Mouse (Mus musculus) embryonic fibroblast, embryonic 13.5 days (primary cell): Measurements from ENCODE around the gene Lsm14b. TPM values are rescaled to one million over a fixed set of nuclear protein-coding genes. Genes with fewer than 3 reads are reported as not detected.

Experiments used
- H3K27ac ChIP-seq: 2 replicates; pipeline ENCODE4 v1.5.1; 2012; ENCODE audit warnings: low read length, control low read depth, inconsistent platforms; ENCODE audit not compliant: insufficient read depth
- H3K4me1 ChIP-seq: 2 replicates; pipeline ENCODE4 v1.6.1; 2011; ENCODE audit warnings: low read length; ENCODE audit not compliant: control insufficient read depth, insufficient read depth
- H3K4me3 ChIP-seq: 2 replicates; pipeline ENCODE4 v1.5.1; 2011; ENCODE audit warnings: mild to moderate bottlenecking, control low read depth, low read length; ENCODE audit not compliant: insufficient read depth
- CTCF ChIP-seq: IDR thresholded peaks from 2 replicates; pipeline ENCODE4 v1.5.1; 2011; ENCODE audit warnings: mild to moderate bottlenecking, control low read depth, low read length, moderate library complexity, borderline replicate concordance; ENCODE audit not compliant: insufficient read depth
- POLR2A ChIP-seq: IDR thresholded peaks from 2 replicates; pipeline ENCODE4 v1.6.1; 2011; ENCODE audit warnings: low read depth, mild to moderate bottlenecking, control low read depth, low read length, moderate library complexity
- polyA plus RNA-seq: library from polyadenylated mRNA; stranded (reverse); fragments of >200 nt; gene quantifications from 2 replicates; pipeline ENCODE4 v1.2.4, GENCODE M21; 2011; ENCODE audit warnings: low read depth; ENCODE audit not compliant: missing spikeins, insufficient read length

Lsm14b gene
- polyA plus RNA-seq, 1 experiment, result 63.3 TPM

DNA sequence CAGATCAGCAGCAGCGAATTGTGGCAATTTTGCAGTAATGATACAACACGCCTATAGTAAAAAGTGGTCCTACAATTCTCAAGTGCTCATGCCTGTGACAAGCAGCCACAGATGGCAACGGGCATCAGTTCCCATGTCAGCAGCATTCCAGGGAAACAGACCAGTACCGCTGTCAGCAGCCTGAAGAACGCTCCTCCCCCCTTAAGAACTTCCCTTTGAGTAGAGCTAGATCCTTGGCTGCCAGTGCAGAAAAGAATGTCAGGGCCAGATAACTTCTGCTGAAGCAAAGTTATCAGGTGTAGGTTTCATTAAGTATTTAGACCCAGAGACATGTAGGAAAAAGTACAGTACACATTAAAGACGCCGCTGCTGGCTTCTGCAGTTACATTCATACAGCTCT lies 40.0 kb upstream of the Lsm14b start:
- peaks cover 2% of the 10 kb centered on the region for H3K4me1 ChIP-seq
- no peak overlapping the region for H3K4me3 ChIP-seq
- TF ChIP-seq POLR2A, result no peak
- no peak for TF ChIP-seq CTCF
- H3K27ac ChIP-seq, result no peak overlapping the region

DNA sequence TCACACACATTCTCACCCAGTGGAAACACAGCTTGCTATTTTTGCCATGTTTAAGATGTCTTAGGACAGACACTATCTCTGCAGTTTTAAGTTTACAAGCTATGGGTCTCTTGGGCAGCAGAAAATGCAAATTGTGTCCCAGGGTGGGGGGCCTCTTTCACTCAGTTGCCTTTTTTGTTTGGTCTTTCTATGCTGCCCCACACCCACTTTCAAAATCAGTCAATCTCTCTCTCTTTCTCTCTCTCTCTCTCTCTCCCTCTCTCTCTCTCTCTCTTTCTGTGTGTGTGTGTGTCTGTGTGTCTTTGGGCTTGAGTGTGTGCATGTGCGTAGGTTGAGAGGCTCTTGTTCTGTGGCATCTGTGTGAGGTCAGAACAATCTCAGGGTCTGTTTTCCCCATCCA lies 39.1 kb upstream of the Lsm14b start:
- no peaks in the 10 kb centered on the region for H3K4me1 ChIP-seq
- H3K27ac ChIP-seq, result no peak overlapping the region
- no peak overlapping the region for H3K4me3 ChIP-seq
- TF ChIP-seq CTCF, result no peak
- TF ChIP-seq POLR2A, result no peak

DNA sequence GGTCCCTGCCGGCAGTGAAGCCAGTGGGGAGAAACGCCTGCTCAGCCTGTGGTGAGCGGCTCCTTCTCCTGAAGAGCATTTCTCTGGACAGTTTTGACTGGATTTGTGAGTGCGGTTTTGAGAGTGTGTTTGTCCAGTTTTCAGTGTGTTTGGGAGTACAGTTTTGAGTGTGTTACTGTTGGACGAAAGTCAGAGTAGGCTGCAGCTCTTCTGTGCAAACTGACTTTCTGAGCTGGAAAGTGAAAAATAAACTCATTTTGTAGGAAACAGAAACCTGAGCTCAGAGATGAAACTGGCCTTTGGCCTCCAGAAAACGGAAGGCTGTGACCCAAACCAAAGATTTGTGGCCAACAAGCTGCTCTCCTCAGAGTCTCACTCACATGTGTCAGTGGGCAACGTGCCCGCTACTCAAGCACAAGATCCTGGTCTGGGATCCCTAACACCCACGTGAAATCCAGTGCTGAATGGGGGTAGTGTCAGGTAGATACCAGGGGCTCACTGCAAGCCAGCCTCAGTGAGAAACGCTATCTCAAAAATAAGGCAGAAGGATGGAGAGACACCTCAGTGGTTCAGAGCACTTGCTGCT lies 38.3 kb upstream of the Lsm14b start:
- H3K27ac ChIP-seq, result no peak overlapping the region

DNA sequence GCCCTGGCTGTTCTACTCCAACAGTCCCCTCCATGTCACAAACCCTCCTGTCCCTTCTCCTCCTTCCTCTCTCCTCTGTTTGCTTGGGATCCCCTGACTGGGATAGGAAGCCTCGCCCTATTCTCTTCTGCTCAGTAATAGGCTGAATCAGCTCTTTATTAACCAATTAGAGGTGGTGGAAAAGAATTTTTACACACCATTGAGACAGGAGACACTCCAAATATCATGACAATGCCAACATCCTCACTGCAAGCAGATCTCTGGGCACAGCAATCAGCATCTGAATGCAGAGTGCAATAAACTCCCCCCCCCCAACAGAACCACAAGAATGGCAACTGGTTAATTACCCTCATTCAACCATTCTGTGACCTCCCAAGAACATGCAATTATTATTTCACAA lies 35.7 kb upstream of the Lsm14b start:
- no peak overlapping the region for H3K4me3 ChIP-seq
- H3K27ac ChIP-seq, result no peak overlapping the region
- no peaks in the 10 kb centered on the region for H3K4me1 ChIP-seq
- no peak for TF ChIP-seq CTCF
- TF ChIP-seq POLR2A, result no peak

More for the DNA sequence above, 38.3 kb upstream of the Lsm14b start:
- H3K4me3 ChIP-seq, result no peak overlapping the region
- no peak for TF ChIP-seq CTCF
- no peak for TF ChIP-seq POLR2A
- H3K4me1 ChIP-seq, result no peaks in the 10 kb centered on the region

DNA sequence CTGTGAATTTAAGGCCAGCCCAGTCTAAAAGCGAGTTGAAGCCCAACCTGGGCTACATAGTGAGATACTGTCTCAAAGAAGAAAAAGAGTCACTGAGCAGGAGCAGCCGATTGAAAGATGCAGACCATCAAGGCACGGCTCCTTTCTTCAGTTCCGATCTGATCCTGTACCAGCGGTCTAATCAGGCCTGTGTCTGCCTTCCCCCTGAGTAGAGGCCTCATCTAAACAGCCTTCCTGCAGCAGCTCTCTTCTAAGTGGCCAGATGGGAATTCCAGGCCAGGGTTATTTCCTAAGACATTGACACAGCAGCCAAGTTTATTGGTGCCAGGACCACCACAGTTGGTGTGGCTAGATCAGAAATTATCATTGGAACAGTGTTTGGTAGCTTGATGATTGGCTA lies 31.7 kb upstream of the Lsm14b start:
- TF ChIP-seq POLR2A (no peak), CTCF (no peak)
- Histone ChIP-seq H3K4me1 (no peaks in the 10 kb centered on the region), H3K4me3 (no peak overlapping the region), H3K27ac (no peak overlapping the region)

DNA sequence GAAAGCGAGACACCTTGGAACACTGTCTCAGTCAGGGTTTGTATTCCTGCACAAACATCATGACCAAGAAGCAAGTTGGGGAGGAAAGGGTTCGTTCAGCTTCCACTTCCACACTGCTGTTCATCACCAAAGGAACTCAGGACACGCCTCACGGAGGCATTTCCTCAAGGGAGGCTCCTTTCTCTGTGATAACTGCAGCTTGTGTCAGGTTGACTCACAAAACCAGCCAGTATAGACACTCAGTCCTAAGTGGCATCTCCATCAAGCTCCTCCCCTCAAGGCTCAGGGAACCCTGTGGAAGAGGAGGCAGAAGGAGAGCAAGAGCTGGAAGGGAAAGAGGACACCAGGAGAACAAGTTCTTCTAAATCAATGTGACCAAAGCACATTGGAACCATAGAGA lies 26.4 kb upstream of the Lsm14b start:
- Histone ChIP-seq H3K4me3 (no peak overlapping the region), H3K27ac (no peak overlapping the region), H3K4me1 (no peaks in the 10 kb centered on the region; the same call in 1 of the 2 replicates)
- TF ChIP-seq POLR2A, result no peak
- no peak for TF ChIP-seq CTCF

DNA sequence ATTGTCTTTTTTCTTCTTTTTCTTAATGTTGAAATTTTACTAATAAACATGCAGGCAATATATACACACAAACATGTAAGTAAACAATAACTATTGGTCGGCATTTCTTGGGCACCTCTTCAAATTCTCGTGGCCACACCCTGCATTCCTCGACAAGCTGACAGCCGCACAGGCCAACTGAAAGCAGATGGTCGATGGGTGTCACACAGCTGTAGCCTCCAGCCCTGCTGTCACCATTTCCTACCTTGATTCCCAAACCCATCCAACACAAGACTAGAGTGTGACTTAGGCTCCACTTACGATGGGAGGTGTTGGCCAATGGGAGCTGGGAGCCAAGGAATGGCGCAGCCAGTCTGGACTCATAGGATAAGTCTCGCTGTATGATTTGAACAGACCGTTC lies 23.2 kb upstream of the Lsm14b start:
- TF ChIP-seq POLR2A, result no peak
- no peak for TF ChIP-seq CTCF
- Histone ChIP-seq H3K4me1 (no peaks in the 10 kb centered on the region; the same call in 1 of the 2 replicates), H3K4me3 (no peak overlapping the region), H3K27ac (no peak overlapping the region)

DNA sequence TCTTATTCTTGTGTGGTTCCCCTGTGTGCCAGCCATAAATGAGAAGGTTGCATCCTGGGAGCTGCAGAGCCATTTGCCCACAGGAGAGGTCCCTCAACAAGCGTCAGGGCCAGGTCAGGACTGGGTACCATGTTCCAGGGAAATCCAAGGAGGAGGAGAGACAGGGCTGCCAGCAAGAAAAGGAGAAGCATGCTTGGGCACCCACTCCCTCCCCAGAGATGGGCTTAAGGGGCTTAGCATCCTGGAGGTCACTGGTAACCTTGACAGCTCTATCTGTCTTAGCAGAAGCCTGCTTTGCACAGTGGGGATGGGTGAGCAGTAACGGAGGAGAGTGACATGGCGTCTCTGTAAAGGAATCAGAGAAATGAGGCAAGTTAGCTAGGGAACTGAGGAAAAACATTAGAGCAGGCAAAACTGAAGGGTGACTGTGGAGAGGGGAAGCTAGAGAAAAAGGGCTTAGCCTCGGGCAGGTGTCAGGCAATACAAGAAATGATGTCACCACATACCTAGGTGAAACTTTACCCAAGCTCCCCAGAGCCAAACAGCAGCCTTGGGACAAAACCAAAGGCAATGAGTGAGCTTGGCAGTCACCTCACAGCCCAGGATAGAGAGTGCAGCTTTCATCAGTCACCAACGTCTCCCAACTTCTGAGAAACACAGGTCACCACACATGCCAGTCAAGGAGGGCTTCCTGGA lies 19.0 kb upstream of the Lsm14b start:
- H3K4me3 ChIP-seq, result no peak overlapping the region
- TF ChIP-seq CTCF, result no peak
- TF ChIP-seq POLR2A, result no peak
- no peaks in the 10 kb centered on the region for H3K4me1 ChIP-seq
- no peak overlapping the region for H3K27ac ChIP-seq

DNA sequence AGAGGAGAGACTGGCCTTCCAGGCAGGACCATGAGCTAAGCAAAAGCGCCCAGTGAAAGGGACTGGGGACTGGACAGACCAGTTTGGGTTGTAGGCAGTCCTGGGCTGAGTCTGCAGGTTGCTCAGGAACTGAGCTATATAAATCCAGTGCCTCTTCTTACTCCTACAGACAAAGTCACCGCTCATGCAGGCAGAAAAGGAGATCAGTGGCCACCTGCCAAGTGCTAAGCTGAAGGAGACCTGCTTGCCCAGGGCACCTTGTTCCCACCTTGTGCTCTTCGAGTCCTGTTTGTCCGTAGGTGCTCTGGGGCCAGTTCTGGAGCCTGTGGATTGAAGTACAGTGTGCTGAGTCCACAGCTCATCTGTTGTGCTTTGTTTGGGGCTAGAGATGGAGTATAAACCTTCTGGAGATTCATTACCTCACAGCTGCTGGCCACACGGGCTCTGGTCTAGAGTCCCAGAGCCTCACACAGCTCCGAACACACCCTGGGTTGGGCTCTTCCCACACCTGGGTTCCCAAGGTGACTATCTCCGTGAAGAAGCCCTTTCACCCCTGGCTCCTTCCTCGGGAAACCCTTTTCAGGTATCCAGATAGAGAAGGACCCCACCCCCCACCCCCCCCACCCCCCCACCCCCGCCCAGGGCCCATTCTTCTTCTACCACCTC lies 18.3 kb upstream of the Lsm14b start:
- no peak overlapping the region for H3K4me3 ChIP-seq
- TF ChIP-seq POLR2A (no peak), CTCF (no peak)
- H3K4me1 ChIP-seq, result no peaks in the 10 kb centered on the region
- no peak overlapping the region for H3K27ac ChIP-seq

DNA sequence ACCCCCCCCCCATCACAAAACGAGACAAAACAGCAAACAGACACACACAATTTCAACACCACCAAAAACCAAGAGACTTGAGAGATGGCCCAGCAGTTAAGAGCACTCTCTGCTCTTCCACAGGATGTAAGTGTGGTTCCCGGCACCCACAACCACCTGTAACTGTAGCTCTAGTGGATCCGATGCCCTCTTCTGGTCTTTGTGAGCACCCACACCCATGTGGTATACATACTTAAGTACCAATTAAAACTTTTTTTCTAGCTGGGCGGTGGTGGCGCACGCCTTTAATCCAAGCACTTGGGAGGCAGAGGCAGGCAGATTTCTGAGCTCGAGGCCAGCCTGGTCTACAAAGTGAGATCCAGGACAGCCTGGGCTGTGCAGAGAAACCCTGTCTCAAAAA lies 14.1 kb upstream of the Lsm14b start:
- no peaks in the 10 kb centered on the region for H3K4me1 ChIP-seq
- H3K4me3 ChIP-seq, result no peak overlapping the region
- H3K27ac ChIP-seq, result no peak overlapping the region
- no peak for TF ChIP-seq CTCF
- TF ChIP-seq POLR2A, result no peak
